ENCODE assay signal across 7 mouse cellular contexts in genomic region chr9:40807289-40807920, GRCm38 (mm10). TPM values are rescaled to one million over a fixed set of nuclear protein-coding genes. Genes with fewer than 3 reads are reported as not detected.
DNase-seq lines count a peak whose midpoint lies in the region; ATAC-seq and TF ChIP-seq lines count a peak whose summit lies in the region.

No protein-coding gene starts in this region.

- no peak overlapping the region for H3K9ac ChIP-seq in hindbrain, embryonic 15.5 days

- ATAC-seq in hindbrain, embryonic 15.5 days (ENCODE audit: low FRiP score, low read depth) = 0 out of 2 replicates have a peak, but pooled peaks have one; percentile 2

- TF ChIP-seq POLR2A in embryonic fibroblast, embryonic 13.5 days (IDR thresholded peaks at IDR 0.05; ENCODE audit: low read depth, low read length) = no peak; the same call in 1 of the 2 replicates

- 27% methylated on average over 11 of the region's 11 CpGs for WGBS in hindbrain, embryonic 15.5 days

- peak; percentile 24 for DNase-seq in right cerebral cortex, postnatal 14 days
- no peak for DNase-seq in right cerebral cortex, postnatal 4 days
- DNase-seq in lung, postnatal 10 days = peak; percentile 63
- peak; percentile 58 for DNase-seq in yolk sac, embryonic 10.5 days (ENCODE audit: low spot score)
- DNase-seq in layer of hippocampus, postnatal 25 days (ENCODE audit: extremely low spot score in 1 of 2, low spot score in 1 of 2) = no peak

- peaks cover 9% of the 10 kb centered on the region; the same call in 1 of the 2 replicates for H3K4me1 ChIP-seq in embryonic fibroblast, embryonic 13.5 days (ENCODE audit: control insufficient read depth, insufficient read depth, low read length)
- peaks cover 69% of the 10 kb centered on the region for H3K4me1 ChIP-seq in hindbrain, embryonic 15.5 days (replicated peaks)

- H3K4me3 ChIP-seq in embryonic fibroblast, embryonic 13.5 days (ENCODE audit: insufficient read depth, low read length) = no peak overlapping the region
- H3K4me3 ChIP-seq in hindbrain, embryonic 15.5 days = no peak overlapping the region

- H3K4me2 ChIP-seq in hindbrain, embryonic 15.5 days = no peak overlapping the region

- H3K27ac ChIP-seq in embryonic fibroblast, embryonic 13.5 days (ENCODE audit: insufficient read depth, low read length) = peak overlapping the region; percentile 34
- peak overlapping the region; percentile 67 for H3K27ac ChIP-seq in hindbrain, embryonic 15.5 days (replicated peaks)

- H3K36me3 ChIP-seq in hindbrain, embryonic 15.5 days = peaks cover 29% of the 10 kb centered on the region

- H3K9me3 ChIP-seq in hindbrain, embryonic 15.5 days = no peaks in the 10 kb centered on the region

- H3K27me3 ChIP-seq in hindbrain, embryonic 15.5 days = no peaks in the 10 kb centered on the region

- no peak for TF ChIP-seq CTCF in embryonic fibroblast, embryonic 13.5 days (IDR thresholded peaks at IDR 0.05; ENCODE audit: borderline replicate concordance, insufficient read depth, low read length)

RNA-seq across cellular contexts. Expression of gene Hspa8, which starts 6.6 kb away (rescaled TPM):
- 2,507 and 2,625 TPM in 2 replicates for polyA plus RNA-seq in embryonic fibroblast, embryonic 13.5 days (2011; ENCODE audit: insufficient read length, low read depth, missing spikeins)
- polyA plus RNA-seq in hindbrain, embryonic 15.5 days (2015; fragmentation: Nextera tagmentation; extraction: Ambion mirVana) = 3,140 and 3,153 TPM in 2 replicates
- total RNA-seq in layer of hippocampus, postnatal 25 days (2021) = 1,000 to 10,000 TPM; 2,114 to 2,470 TPM

Comparison
In these comparisons a context has a peak if more than half of its experiments do, and no peak if none do; other contexts are left out.
1. DNase-seq: peak in right cerebral cortex, postnatal 14 days (single experiment), lung, postnatal 10 days (single experiment) and yolk sac, embryonic 10.5 days (single experiment); none in right cerebral cortex, postnatal 4 days (single experiment) and layer of hippocampus, postnatal 25 days (0 of 2).